Mouse (Mus musculus) liver, embryonic 11.5 days (tissue): ENCODE results near the gene Vps33b. TPM values are rescaled to one million over a fixed set of nuclear protein-coding genes. Genes with fewer than 3 reads are reported as not detected.

ENCODE experiments used
- ATAC-seq: fragments of 200-750 bp; cut with Nextera tagmentation; replicated peaks from 2 replicates; pipeline ENCODE4 v1.8.0; 2017; ENCODE audit warnings: moderate number of reproducible peaks, mild to moderate bottlenecking, moderate TSS enrichment, moderate library complexity; ENCODE audit not compliant: low FRiP score
- DNase-seq: peaks from one replicate; pipeline ENCODE4 v3.0.0-alpha.2; 2017; ENCODE audit warnings: low spot score
- H3K27ac ChIP-seq: fragments of 300-500 bp; sonication (generic); 2 replicates; pipeline ENCODE4 v1.5.1; 2014; ENCODE audit warnings: mild to moderate bottlenecking, low read depth, low read length, control low read depth
- H3K27me3 ChIP-seq: fragments of 300-500 bp; sonication (generic); replicated peaks from 2 replicates; pipeline ENCODE4 v1.6.1; 2014; ENCODE audit warnings: low read length, mixed read lengths; ENCODE audit not compliant: control insufficient read depth, insufficient read depth
- H3K36me3 ChIP-seq: fragments of 300-500 bp; sonication (generic); 2 replicates; pipeline ENCODE4 v1.6.1; 2014; ENCODE audit warnings: mild to moderate bottlenecking, low read length, moderate library complexity, mixed read lengths; ENCODE audit not compliant: control insufficient read depth, insufficient read depth
- H3K4me1 ChIP-seq: fragments of 300-500 bp; sonication (generic); replicated peaks from 2 replicates; pipeline ENCODE4 v1.6.1; 2014; ENCODE audit warnings: low read length, mixed read lengths; ENCODE audit not compliant: control insufficient read depth, insufficient read depth
- H3K4me2 ChIP-seq: fragments of 300-500 bp; sonication (generic); 2 replicates; pipeline ENCODE4 v1.6.1; 2014; ENCODE audit warnings: mild to moderate bottlenecking, control low read depth, moderate library complexity
- H3K4me3 ChIP-seq: fragments of 300-500 bp; sonication (generic); 2 replicates; pipeline ENCODE4 v1.5.1; 2014; ENCODE audit warnings: low read depth, low read length, control low read depth
- H3K9ac ChIP-seq: fragments of 300-500 bp; sonication (generic); 2 replicates; pipeline ENCODE4 v1.6.1; 2014; ENCODE audit warnings: low read depth, low read length, control low read depth
- H3K9me3 ChIP-seq: fragments of 300-500 bp; sonication (generic); 2 replicates; pipeline ENCODE4 v1.6.1; 2016; ENCODE audit warnings: low read length, inconsistent platforms, mixed read lengths; ENCODE audit not compliant: control insufficient read depth
- WGBS: fragments of 180-500 bp; shearing (Covaris S2); extraction: QIAGEN DNeasy Blood & Tissue Kit; methylation state at CpG from one replicate; pipeline ENCODE4 v1.1.7; 2014; 5-methylcytosine and 5-hydroxymethylcytosine counted together
- polyA plus RNA-seq: library from polyadenylated mRNA; unstranded; fragments of >200 nt; fragmentation: Nextera tagmentation; extraction: Ambion mirVana; gene quantifications from 2 replicates; pipeline ENCODE4 v1.2.1, GENCODE M21; 2014

The Vps33b gene
- polyA plus RNA-seq: 20.8 and 24.4 TPM in 2 replicates

DNA sequence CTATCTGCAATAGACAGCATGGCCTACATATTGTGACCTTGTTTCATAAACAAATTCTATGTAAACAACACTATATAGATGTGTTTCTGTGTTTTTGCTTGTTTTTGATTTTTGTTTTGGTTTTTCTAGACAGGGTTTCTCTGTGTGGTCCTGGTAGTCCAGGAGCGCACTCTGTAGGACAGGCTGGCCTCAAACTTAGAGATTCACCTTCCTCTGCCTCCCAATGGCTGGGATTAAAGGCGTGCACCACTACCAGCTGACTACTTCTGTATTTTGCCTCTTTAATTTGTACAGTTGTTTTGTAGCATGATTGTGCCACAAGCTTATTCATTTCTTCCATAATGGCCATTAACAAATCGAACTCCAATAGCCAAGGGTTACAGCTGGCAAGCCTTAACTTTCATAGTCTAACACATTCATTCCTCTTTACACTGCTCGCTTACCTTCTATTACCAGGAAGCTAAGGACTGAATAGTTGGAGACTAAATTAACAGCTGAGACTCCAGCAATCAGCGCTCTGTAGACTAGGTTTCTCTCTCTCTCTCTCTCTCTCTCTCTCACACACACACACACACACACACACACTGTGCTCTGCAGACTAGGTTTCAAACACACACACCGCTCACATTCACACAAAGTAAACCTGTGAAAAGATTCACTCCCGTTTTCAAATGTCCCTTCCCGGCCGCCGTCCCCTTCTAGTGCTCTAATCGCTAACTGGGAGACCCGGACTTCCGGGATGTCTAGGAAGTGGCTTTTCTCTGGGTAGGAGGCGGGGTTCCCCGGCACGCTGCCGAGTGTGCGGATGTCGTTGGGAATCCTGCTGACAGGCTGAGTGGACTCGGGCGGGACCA is at the start of gene Vps33b:
Gene Vps33b (plus strand): TSS at position 753 of the 854 bp plus-strand sequence.
- 4% methylated on average over 21 of the region's 21 CpGs for WGBS
- no peaks in the 10 kb centered on the region for H3K27me3 ChIP-seq
- H3K4me1 ChIP-seq: peaks cover 12% of the 10 kb centered on the region
- peak within 1 kb of the TSS; percentile 90 for H3K4me2 ChIP-seq
- peak within 1 kb of the TSS; percentile 20 for H3K27ac ChIP-seq
- peak within 1 kb of the TSS; percentile 79 for H3K4me3 ChIP-seq
- ATAC-seq (peak; percentile 91), DNase-seq (peak; percentile 93)
- peaks cover 30% of the 10 kb centered on the region for H3K36me3 ChIP-seq
- peak within 1 kb of the TSS; percentile 74 for H3K9ac ChIP-seq
- H3K9me3 ChIP-seq: no peaks in the 10 kb centered on the region

DNA sequence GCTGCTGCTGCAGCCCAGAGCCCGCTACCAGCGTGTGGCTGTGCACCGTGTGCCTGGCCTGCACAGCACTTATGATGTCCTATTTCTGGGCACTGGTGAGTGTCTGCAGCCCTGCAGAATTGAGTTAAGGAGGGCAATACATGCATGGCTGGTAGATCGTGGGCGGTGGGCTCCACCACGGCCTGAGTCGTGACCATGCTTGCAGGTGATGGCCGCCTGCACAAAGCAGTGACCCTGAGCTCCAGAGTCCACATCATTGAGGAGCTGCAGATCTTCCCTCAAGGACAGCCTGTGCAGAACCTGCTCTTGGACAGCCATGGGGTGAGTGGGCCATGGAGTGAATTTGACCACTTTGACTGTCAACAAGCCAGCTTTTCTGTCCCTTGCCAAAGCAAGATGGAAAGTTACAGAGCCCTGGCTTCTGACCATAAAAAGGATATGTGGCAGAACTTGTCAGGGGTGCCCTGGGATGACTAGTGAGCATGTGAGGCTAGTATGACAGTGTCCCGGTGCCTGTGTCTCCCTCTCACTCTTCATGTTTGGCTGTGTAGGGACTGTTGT is 49.1 kb upstream of the Vps33b start:
- DNase-seq (no peak), ATAC-seq (no peak)
- Histone ChIP-seq H3K27me3 (no peaks in the 10 kb centered on the region), H3K4me3 (no peak overlapping the region), H3K27ac (no peak overlapping the region), H3K9ac (no peak overlapping the region), H3K4me1 (no peaks in the 10 kb centered on the region), H3K4me2 (no peak overlapping the region), H3K9me3 (no peaks in the 10 kb centered on the region), H3K36me3 (peaks cover 36% of the 10 kb centered on the region)
- WGBS: 91% methylated on average over 9 of the region's 9 CpGs

DNA sequence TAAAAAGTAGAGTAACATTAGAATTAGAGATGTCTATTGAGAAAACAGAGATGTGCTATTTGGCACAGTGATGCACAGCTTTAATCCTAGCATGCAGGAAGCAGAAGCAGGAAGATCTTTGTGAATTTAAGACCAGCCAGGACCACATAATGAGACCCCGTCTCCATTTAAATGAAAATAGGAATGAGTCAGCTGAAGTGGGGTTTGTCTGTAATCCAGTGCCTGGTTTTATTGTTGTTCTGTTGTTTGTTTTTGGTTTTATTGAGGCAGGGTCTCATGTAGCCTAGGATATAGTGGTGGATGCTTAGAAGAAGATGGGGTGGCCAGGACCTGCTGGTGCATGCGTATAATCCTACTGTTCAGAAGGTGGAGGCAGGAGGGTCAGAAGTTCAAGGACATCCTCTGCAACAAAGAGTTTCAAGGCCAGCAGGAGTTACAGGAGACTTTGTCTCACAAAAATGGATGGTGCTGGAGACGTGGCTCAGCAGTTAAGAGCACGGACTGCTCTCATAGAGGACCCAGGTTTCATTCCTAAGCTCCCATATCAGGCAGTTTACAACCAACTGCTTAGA is 48.2 kb upstream of the Vps33b start:
- no peak for ATAC-seq
- Histone ChIP-seq H3K4me3 (no peak overlapping the region), H3K9me3 (no peaks in the 10 kb centered on the region), H3K4me2 (no peak overlapping the region), H3K4me1 (no peaks in the 10 kb centered on the region), H3K9ac (no peak overlapping the region), H3K27me3 (no peaks in the 10 kb centered on the region), H3K36me3 (peaks cover 32% of the 10 kb centered on the region), H3K27ac (no peak overlapping the region)
- DNase-seq: no peak
- 87% methylated on average over 4 of the region's 4 CpGs for WGBS

GRCm38 (mm10) chr7:80227065-80227464 is 42.4 kb upstream of the Vps33b start:
- Histone ChIP-seq H3K4me3 (no peak overlapping the region), H3K27ac (no peak overlapping the region), H3K9me3 (no peaks in the 10 kb centered on the region), H3K4me2 (no peak overlapping the region), H3K9ac (no peak overlapping the region), H3K4me1 (peaks cover 18% of the 10 kb centered on the region), H3K27me3 (no peaks in the 10 kb centered on the region), H3K36me3 (peaks cover 23% of the 10 kb centered on the region)
- DNase-seq: no peak
- ATAC-seq: no peak
- WGBS: 91% methylated on average over 4 of the region's 4 CpGs

GRCm38 (mm10) chr7:80230196-80230595 is 39.3 kb upstream of the Vps33b start:
- ATAC-seq: no peak
- no peak overlapping the region for H3K27ac ChIP-seq
- peaks cover 11% of the 10 kb centered on the region for H3K36me3 ChIP-seq
- no peaks in the 10 kb centered on the region for H3K27me3 ChIP-seq
- 66% methylated on average over 6 of the region's 6 CpGs for WGBS
- H3K4me3 ChIP-seq: no peak overlapping the region
- H3K4me1 ChIP-seq: peaks cover 22% of the 10 kb centered on the region
- peak overlapping the region; percentile 22; the same call in 1 of the 2 replicates for H3K4me2 ChIP-seq
- H3K9me3 ChIP-seq: no peaks in the 10 kb centered on the region
- DNase-seq: no peak
- no peak overlapping the region for H3K9ac ChIP-seq

- peaks cover 22% of the 10 kb centered on the region for H3K4me1 ChIP-seq
- peaks cover 8% of the 10 kb centered on the region; the same call in 1 of the 2 replicates for H3K36me3 ChIP-seq
- DNase-seq (no peak), ATAC-seq (no peak; the same call in 1 of the 2 replicates)
- H3K4me2 ChIP-seq: peak overlapping the region; percentile 86
- peak overlapping the region; percentile 71 for H3K9ac ChIP-seq
- H3K4me3 ChIP-seq: peak overlapping the region; percentile 83
- no peaks in the 10 kb centered on the region for H3K27me3 ChIP-seq
- no peaks in the 10 kb centered on the region for H3K9me3 ChIP-seq
- H3K27ac ChIP-seq: peak overlapping the region; percentile 77
- 1% methylated on average over 28 of the region's 29 CpGs for WGBS
Observed at GRCm38 (mm10) chr7:80231971-80232488, 37.4 kb upstream of the Vps33b start.

DNA sequence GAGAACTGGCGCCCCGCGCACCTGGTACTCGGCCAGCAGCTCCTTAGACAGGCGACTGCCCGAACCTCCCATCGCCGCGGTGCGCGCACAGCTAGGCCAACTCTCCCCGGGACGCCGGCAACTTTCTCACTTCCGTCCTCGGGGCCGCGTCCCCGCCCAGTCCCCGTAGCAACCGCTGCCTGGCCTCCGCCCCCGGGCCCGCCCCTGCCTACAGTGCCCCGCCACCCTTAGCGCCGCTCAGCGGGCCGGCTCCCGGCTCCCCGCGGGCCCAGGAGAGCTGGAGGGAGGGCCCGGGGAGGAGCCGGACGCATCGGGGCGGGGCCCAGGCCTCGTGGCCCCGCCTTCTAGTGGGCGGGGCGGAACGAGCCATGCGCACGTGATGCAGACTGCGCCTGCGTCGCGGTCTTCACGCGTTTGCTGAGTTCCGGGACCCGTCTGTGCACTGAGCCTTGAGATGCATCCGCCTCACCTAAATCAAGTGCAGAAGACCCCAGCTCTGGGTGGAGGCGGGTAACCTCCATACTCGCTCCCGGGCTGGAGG is 36.9 kb upstream of the Vps33b start, which contains the start of the genes Cib1 and Gdpgp1:
Gene Cib1 (minus strand): TSS at position 325 of the 541 bp plus-strand sequence.
Gene Gdpgp1 (plus strand): TSS at position 377 of the 541 bp plus-strand sequence.
- peaks cover 4% of the 10 kb centered on the region; the same call in 1 of the 2 replicates for H3K36me3 ChIP-seq
- H3K9me3 ChIP-seq: no peaks in the 10 kb centered on the region
- H3K9ac ChIP-seq: peak within 1 kb of the TSS; percentile 79
- H3K27me3 ChIP-seq: no peaks in the 10 kb centered on the region
- 1% methylated on average over 56 of the region's 56 CpGs for WGBS
- peaks cover 22% of the 10 kb centered on the region for H3K4me1 ChIP-seq
- H3K4me3 ChIP-seq: peak within 1 kb of the TSS; percentile 83
- peak within 1 kb of the TSS; percentile 77 for H3K27ac ChIP-seq
- ATAC-seq (peak; percentile 100), DNase-seq (peak; percentile 98)
- H3K4me2 ChIP-seq: peak within 1 kb of the TSS; percentile 86

- Histone ChIP-seq H3K9ac (peak overlapping the region; percentile 48), H3K4me2 (peak overlapping the region; percentile 80), H3K27ac (no peak overlapping the region), H3K9me3 (no peaks in the 10 kb centered on the region), H3K27me3 (no peaks in the 10 kb centered on the region), H3K36me3 (peaks cover 3% of the 10 kb centered on the region), H3K4me1 (peaks cover 22% of the 10 kb centered on the region), H3K4me3 (peak overlapping the region; percentile 83)
- WGBS: 48% methylated on average over 9 of the region's 9 CpGs
- ATAC-seq (no peak), DNase-seq (no peak)
Observed at GRCm38 (mm10) chr7:80233799-80234198, 35.6 kb upstream of the Vps33b start.
